Mouse (Mus musculus) cerebellum, adult 11-12 months (tissue): ENCODE measurements around the gene Tomm5.

Experiments used
- DNase-seq: peaks from one replicate; pipeline ENCODE4 v3.0.0; 2022

The Tomm5 gene

GRCm38 (mm10) chr4:45107601-45108277 lies at the start of gene Tomm5:
Gene Tomm5 (minus strand): TSS chr4:45108114.
- DNase-seq = peak; percentile 89

- DNase-seq = no peak
These were observed 48.5 kb upstream of the Tomm5 start for GRCm38 (mm10) chr4:45156433-45156832.

- no peak for DNase-seq
These were observed 35.1 kb upstream of the Tomm5 start for GRCm38 (mm10) chr4:45143005-45143404.

- DNase-seq = no peak
These were observed 34.5 kb upstream of the Tomm5 start for GRCm38 (mm10) chr4:45142411-45142810.

GRCm38 (mm10) chr4:45141835-45142234 lies 33.9 kb upstream of the Tomm5 start:
- no peak for DNase-seq

- DNase-seq = no peak
These were observed 29.7 kb upstream of the Tomm5 start for GRCm38 (mm10) chr4:45137636-45138035.

GRCm38 (mm10) chr4:45134471-45134870 lies 26.6 kb upstream of the Tomm5 start:
- no peak for DNase-seq

GRCm38 (mm10) chr4:45131021-45131420 lies 23.1 kb upstream of the Tomm5 start:
- no peak for DNase-seq

GRCm38 (mm10) chr4:45121311-45121710 lies 13.4 kb upstream of the Tomm5 start:
- no peak for DNase-seq

- peak; percentile 14 for DNase-seq
These were observed 669 bp upstream of the Tomm5 start for GRCm38 (mm10) chr4:45108456-45109110.

GRCm38 (mm10) chr4:45107066-45107465 lies 848 bp downstream of the Tomm5 start:
- DNase-seq = no peak

GRCm38 (mm10) chr4:45106409-45106808 lies 1.5 kb downstream of the Tomm5 start:
- DNase-seq = no peak

- DNase-seq = no peak
These were observed 10.6 kb downstream of the Tomm5 start for GRCm38 (mm10) chr4:45097198-45097872.

GRCm38 (mm10) chr4:45084895-45085290 lies 23.0 kb downstream of the Tomm5 start:
- DNase-seq = no peak

GRCm38 (mm10) chr4:45084021-45084894 lies 23.7 kb downstream of the Tomm5 start, which contains the start of gene Fbxo10:
Gene Fbxo10 (minus strand): TSS chr4:45084604.
- DNase-seq = peak; percentile 89

GRCm38 (mm10) chr4:45083487-45083886 lies 24.4 kb downstream of the Tomm5 start:
- no peak for DNase-seq

- DNase-seq = no peak
These were observed 25.0 kb downstream of the Tomm5 start for GRCm38 (mm10) chr4:45082951-45083350.

- DNase-seq = peak; percentile 64
These were observed 26.9 kb downstream of the Tomm5 start for GRCm38 (mm10) chr4:45081041-45081440.

- no peak for DNase-seq
These were observed 34.4 kb downstream of the Tomm5 start for GRCm38 (mm10) chr4:45073544-45073943.

GRCm38 (mm10) chr4:45072261-45072973 lies 35.5 kb downstream of the Tomm5 start:
- no peak for DNase-seq

GRCm38 (mm10) chr4:45067742-45068141 lies 40.2 kb downstream of the Tomm5 start:
- no peak for DNase-seq

- DNase-seq = no peak
These were observed 41.7 kb downstream of the Tomm5 start for GRCm38 (mm10) chr4:45066036-45066730.
